Mouse (Mus musculus): Measurements from ENCODE around the gene Gli3. TPM values are rescaled to one million over a fixed set of nuclear protein-coding genes. Genes with fewer than 3 reads are reported as not detected.

Gli3 gene
- polyA plus RNA-seq, 1 experiment from 2014 or later: 30.6 TPM

GRCm38 (mm10) chr13:15759633-15760441, 296.8 kb downstream of the Gli3 start:
- ATAC-seq (ENCODE audit: insufficient read depth): peak; percentile 21; the same call in 1 of the 2 replicates
- peak overlapping the region; percentile 66 for H3K4me2 ChIP-seq
- TF ChIP-seq CTCF (IDR thresholded peaks at IDR 0.05; ENCODE audit: low read depth): no peak
- H3K4me1 ChIP-seq (ENCODE audit: insufficient read depth): no peaks in the 10 kb centered on the region; the same call in 1 of the 2 replicates
- H3K9me3 ChIP-seq (ENCODE audit: low read depth, low read length): no peaks in the 10 kb centered on the region
- H3K9ac ChIP-seq: peak overlapping the region; percentile 43
- 29% methylated on average over 10 of the region's 10 CpGs for WGBS
- peak overlapping the region; percentile 14; the same call in 1 of the 2 replicates for H3K27ac ChIP-seq (ENCODE audit: low read depth)
- no peaks in the 10 kb centered on the region for H3K27me3 ChIP-seq (ENCODE audit: insufficient read depth, low read length)
- peak overlapping the region; percentile 34 for H3K4me3 ChIP-seq (ENCODE audit: low read depth, low read length)
- no peaks in the 10 kb centered on the region for H3K36me3 ChIP-seq (ENCODE audit: insufficient read depth)
- no peak for DNase-seq

DNA sequence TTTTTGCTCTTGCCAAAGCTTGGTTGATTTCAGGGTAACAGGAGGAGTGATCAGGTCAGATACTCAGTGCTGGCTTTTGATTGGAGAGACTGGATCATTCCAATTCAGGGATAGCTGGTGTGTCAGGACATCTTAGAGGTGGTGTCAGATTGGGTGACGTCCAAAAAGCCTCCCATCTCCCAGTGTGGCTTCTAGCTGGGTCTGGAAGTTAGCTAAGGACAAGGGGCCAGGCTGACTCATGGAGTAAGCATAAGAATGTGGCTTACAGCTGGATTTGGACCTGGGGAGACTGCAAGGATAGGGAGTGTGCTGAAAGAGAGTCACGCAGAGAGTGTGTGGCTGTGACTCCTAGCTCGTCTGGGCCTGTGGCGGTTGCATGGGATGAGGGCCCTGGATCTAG, 299.3 kb downstream of the Gli3 start:
- H3K4me2 ChIP-seq: no peak overlapping the region
- TF ChIP-seq CTCF (IDR thresholded peaks at IDR 0.05; ENCODE audit: low read depth): no peak

GRCm38 (mm10) chr13:15762901-15763417, 299.9 kb downstream of the Gli3 start:
- 45% methylated on average over 6 of the region's 6 CpGs for WGBS
- Histone ChIP-seq H3K4me1 (ENCODE audit: insufficient read depth) (no peaks in the 10 kb centered on the region; the same call in 1 of the 2 replicates), H3K36me3 (ENCODE audit: insufficient read depth) (no peaks in the 10 kb centered on the region), H3K4me3 (ENCODE audit: low read depth, low read length) (no peak overlapping the region), H3K9me3 (ENCODE audit: low read depth, low read length) (no peaks in the 10 kb centered on the region), H3K27me3 (ENCODE audit: insufficient read depth, low read length) (no peaks in the 10 kb centered on the region), H3K9ac (no peak overlapping the region), H3K27ac (ENCODE audit: low read depth) (no peak overlapping the region), H3K4me2 (no peak overlapping the region)
- DNase-seq (peak; percentile 84), ATAC-seq (ENCODE audit: insufficient read depth) (no peak)
- peak; percentile 88 for TF ChIP-seq CTCF (IDR thresholded peaks at IDR 0.05; ENCODE audit: low read depth)

More for the DNA sequence above, 299.3 kb downstream of the Gli3 start:
- H3K27ac ChIP-seq (ENCODE audit: low read depth): no peak overlapping the region
- no peak overlapping the region for H3K9ac ChIP-seq
- DNase-seq (peak; percentile 6), ATAC-seq (ENCODE audit: insufficient read depth) (no peak)
- no peak overlapping the region for H3K4me3 ChIP-seq (ENCODE audit: low read depth, low read length)
- H3K36me3 ChIP-seq (ENCODE audit: insufficient read depth): no peaks in the 10 kb centered on the region
- 89% methylated on average over 4 of the region's 4 CpGs for WGBS
- no peaks in the 10 kb centered on the region for H3K27me3 ChIP-seq (ENCODE audit: insufficient read depth, low read length)
- no peaks in the 10 kb centered on the region for H3K9me3 ChIP-seq (ENCODE audit: low read depth, low read length)
- no peaks in the 10 kb centered on the region; the same call in 1 of the 2 replicates for H3K4me1 ChIP-seq (ENCODE audit: insufficient read depth)

- Histone ChIP-seq H3K4me3 (ENCODE audit: low read depth, low read length) (no peak overlapping the region), H3K9ac (no peak overlapping the region), H3K27me3 (ENCODE audit: insufficient read depth, low read length) (no peaks in the 10 kb centered on the region), H3K27ac (ENCODE audit: low read depth) (no peak overlapping the region), H3K4me2 (no peak overlapping the region), H3K4me1 (ENCODE audit: insufficient read depth) (no peaks in the 10 kb centered on the region), H3K36me3 (ENCODE audit: insufficient read depth) (no peaks in the 10 kb centered on the region), H3K9me3 (ENCODE audit: low read depth, low read length) (no peaks in the 10 kb centered on the region)
- no peak for ATAC-seq (ENCODE audit: insufficient read depth)
- WGBS: 76% methylated on average over 6 of the region's 6 CpGs
- no peak for DNase-seq
- no peak for TF ChIP-seq CTCF (IDR thresholded peaks at IDR 0.05; ENCODE audit: low read depth)
Observed at GRCm38 (mm10) chr13:15777624-15778023, 314.6 kb downstream of the Gli3 start.
